Mouse (Mus musculus) heart, postnatal 14 days (tissue): ENCODE data around the gene Mapk1ip1. TPM values are rescaled to one million over a fixed set of nuclear protein-coding genes. Genes with fewer than 3 reads are reported as not detected.
A peak's percentile ranks its signal among the peaks of the same experiment; 100 is the strongest.

Experiments used
- DNase-seq, 2 experiments: peaks; one replicate each; pipeline ENCODE4 v3.0.0; 2021 to 2022
- intact Hi-C: fragments of 180-260 bp; cut with DNase I; formaldehyde crosslinking; loops from one replicate; pipeline ENCODE4 v1.15.1; 2025
- long read RNA-seq, 2 experiments: library from polyadenylated mRNA; stranded (forward); transcript quantifications; one replicate each; pipeline ENCODE4 v2.0.0; 2021
- total RNA-seq, 2 experiments: library from RNA; stranded (reverse); gene quantifications; 2 replicates each; pipeline ENCODE4 v1.2.3; 2021

Gene Mapk1ip1
- 10 to 100 TPM; 21.4 to 23.9 TPM for total RNA-seq
- long read RNA-seq, experiment 1, transcript Mapk1ip1-201 (2 exons, 1,502 nt) = major isoform, 21 of 24 reads
- long read RNA-seq, experiment 1, partial matches to known transcripts = 0 of 24 reads
- long read RNA-seq, experiment 1, other reads (novel, unspliced or antisense) = 1 of 24 reads
- long read RNA-seq, experiment 2, transcript Mapk1ip1-201 (2 exons, 1,502 nt) = major isoform, 21 of 25 reads
- long read RNA-seq, experiment 2, partial matches to known transcripts = 0 of 25 reads
- long read RNA-seq, experiment 2, other reads (novel, unspliced or antisense) = 4 of 25 reads

DNA sequence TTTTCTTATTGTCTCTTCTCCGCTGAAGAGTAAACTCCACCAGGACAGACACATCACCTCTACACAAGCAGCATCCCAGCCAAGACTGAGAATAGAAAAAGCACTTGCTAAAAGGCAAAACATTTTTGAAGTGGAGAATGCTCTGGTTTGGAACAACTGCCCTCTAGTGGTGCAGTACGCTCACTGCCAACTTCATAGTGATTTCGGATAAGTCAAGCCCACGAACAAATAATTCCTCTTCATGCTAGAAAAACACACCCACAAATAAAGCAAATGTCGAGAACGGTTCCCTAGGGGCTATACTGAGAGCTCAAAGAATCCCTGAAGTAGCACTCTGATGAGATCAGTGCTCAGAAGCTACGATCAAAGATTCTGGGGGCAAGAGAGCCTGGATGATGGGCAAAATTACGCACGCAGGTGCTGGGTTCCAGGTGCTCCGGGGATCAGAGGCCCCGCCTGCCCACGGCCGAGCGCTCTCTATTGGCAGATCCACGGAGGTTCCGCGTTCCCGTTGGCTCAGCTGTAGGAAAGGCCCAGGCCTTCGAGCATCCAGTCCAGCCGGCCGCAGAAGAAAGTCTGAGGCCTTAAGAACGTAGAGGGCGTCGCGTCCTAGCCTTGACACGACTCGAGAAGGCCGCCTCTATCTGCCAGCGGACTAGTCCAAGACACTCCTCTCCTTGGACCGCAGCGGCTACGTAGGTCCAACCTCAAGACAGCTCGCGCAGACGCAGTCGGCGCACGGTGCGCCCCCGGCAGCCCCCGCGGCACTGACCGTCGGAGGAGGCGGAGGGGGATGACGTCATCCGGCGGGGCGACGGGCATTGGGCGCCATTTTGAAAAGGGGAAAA lies at the start of gene Mapk1ip1, which contains the start of gene Ppp2r2d:
TSS of gene Mapk1ip1 (minus strand) at position 730 of the 848 bp plus-strand sequence.
TSS of gene Ppp2r2d (plus strand) at position 536 of the 848 bp plus-strand sequence.
- peak; percentile 98 to 99 for DNase-seq
- intact Hi-C loops = loop anchor here (5.0 kb wide), 1 partner anchor 62 kb away; the partner anchor contains the start of gene Bnip3

DNA sequence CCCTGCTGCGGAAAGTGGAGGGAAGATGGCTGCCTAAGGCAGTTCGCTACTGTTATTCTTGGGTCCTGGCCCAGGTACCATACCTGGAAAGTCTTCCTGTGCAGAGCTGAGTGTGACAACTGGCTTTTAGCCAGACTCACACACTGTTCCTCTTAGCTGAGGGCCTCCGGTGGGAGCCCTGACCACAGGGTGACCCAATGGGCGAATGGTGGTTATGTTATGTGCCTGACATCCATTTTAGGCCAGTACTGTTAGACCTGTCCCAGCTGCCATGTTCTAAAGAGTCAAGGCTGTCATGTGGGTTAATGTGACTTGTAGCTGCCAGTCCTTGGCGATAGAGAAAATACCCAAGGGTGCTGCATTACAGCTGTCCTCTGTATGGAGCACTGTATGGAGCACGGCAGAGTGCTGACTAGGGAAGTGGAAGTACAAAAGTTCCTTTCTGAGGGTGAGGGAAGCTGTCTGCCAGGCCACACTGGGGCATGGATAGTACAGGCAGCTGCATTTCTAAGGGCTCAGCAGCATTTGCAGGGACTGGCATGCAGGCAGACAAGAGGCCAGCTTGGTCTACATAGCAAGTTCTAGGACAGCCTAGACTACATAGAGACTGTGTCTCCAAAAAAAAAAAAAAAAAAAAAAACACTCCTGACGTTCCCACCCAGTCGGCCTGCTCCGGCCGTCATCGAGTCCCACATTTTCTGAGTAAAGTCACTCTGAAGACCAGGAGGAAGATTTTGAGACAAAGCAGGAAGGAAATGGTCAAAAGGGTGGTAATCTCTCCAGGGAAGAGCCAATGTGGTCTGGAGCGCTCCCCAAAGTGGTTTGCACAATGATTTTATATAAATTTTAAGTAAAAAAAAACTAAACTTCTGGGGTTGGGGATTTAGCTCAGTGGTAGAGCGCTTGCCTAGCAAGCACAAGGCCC lies 39.6 kb upstream of the Mapk1ip1 start:
- intact Hi-C loops = no loop called here
- no peak for DNase-seq

DNA sequence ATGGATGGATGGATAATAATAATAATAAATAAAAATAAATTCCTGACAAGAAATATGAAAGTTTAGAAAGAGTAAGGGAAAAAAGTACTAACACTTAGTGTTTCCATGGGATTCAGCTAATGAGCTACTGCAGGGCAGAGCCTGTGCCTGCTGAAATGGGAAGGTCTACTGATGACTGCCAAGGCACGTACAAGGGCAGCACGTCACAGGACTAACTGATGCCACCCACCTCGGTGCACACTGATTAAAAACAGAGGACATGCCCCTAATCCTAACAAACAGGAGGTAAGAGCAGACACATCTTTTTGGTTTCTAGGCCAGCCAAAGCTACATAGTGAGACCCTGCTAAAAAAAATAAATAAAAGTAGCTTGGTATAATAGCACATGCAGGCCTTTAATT lies 37.7 kb upstream of the Mapk1ip1 start:
- DNase-seq = no peak
- intact Hi-C loops = no loop called here

DNA sequence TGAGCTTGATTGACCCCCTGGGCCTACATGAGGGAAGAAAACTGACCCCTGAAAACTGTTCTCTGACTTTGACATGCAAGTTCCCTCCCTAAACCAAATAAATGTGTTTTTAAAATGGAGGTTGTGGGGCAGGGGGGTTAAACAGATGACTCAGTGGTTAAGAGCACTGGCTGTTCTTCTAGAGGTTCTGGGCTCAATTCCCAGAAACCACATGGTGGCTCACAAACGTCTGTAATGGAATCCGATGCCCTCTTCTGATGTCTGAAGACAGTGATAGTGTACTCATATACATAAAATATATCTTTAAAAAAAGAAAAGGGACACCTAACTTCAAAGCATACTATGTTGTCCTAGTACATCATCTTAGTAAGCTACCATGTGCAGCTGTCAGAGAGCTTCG lies 29.0 kb upstream of the Mapk1ip1 start:
- intact Hi-C loops = no loop called here
- DNase-seq = no peak

DNA sequence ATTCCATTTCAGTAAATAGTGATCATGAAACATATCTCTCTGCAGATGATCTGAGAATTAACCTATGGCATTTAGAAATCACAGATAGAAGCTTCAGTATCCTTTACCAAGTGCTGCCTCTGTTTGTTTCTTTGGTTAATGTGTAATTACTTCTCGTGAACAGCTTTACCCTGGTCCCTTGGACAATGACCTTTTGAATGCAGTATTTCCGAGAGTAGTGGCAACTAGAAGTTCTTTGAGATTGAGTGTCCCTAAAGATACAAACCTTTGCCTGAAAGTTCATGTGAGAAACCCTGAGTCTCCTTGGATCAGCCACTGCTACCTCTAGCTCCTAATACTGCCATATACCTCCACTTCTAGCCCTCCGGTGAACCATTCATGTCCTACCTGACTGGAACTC lies 26.9 kb upstream of the Mapk1ip1 start:
- intact Hi-C loops = no loop called here
- no peak for DNase-seq

DNA sequence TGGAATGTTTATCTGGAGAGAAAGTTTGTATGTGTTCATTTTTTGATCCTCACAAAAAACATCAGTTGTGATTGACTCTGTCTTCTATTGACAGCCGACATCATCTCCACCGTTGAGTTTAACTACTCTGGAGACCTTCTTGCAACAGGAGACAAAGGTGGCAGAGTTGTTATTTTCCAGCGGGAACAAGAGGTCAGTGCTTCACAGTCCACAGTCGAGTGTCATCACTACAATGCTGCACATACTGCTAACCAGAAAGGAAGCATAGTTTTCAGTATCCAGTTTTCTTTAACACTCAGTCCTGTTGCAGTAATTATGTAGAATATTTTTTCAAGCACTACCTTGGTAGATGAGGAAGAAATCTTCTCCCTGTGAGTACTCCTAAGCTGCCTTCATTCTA lies 22.2 kb upstream of the Mapk1ip1 start:
- DNase-seq = no peak
- intact Hi-C loops = no loop called here

DNA sequence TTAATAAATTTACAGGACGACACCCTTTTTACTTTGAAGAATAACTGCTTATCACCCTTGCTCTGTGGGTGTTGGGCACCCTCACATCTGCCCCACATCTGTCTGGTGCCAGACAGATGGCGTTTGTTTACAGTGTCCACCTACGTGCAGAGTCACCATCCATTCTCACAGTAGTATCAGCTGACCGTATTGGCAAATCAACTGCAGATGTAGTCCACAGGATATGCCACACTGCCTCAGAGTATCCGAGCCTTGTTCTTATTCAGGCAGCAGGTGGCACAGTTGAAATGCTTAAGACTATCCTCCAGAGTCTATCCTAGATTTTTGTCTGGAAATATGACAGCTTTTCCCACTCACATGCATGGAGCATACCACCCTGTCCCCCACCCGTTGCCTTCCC lies 21.2 kb upstream of the Mapk1ip1 start:
- DNase-seq = no peak
- intact Hi-C loops = no loop called here

DNA sequence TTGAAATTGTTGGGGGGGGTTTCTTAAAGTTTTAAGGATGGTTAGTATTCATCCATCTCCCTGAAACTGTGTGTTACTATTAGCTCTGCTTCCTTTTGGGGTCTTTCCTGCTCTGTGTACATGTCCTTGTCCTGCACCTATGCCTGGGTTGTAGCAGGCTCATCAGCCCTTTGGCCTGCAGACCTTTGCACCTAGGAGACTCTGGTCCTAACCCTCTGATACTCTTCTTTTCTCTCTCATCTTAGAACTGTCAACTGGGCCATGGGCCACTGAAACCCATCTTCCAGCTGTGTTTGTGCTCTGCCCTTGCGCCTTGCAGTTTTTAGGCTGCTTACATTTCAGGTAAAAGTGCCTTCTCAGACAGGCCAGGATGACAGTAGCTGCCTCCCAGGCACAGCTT lies 18.7 kb upstream of the Mapk1ip1 start:
- DNase-seq = no peak
- intact Hi-C loops = no loop called here

DNA sequence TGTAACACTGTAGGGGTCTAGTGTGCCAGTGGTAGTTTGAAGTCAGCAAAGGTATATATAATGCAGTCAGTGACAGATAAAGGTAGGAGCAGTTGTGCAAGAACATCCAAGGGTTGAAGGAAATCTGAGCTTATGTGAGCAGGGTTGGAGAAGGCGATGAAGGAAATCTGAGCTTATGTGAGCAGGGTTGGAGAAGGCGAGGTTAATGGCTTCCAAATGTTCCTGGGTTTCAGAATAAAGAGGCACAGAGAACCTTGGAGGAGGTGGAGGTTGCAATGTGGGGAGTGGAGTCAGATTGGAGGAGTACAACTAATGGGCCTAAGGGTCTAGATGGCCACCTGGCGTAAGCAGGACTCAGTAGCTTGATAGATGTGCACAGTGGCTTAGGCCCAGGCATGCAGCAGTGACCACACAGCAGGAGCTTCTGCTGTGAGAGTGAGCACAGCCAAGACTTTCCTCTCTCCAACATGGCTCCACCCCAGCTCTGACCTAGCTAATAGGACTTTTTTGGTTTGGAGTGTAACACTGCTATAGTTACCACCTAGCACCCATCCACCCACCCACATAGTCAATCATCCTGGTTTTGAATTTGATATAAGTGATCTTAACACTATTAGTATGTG lies 18.0 kb upstream of the Mapk1ip1 start:
- intact Hi-C loops = no loop called here
- DNase-seq = no peak

DNA sequence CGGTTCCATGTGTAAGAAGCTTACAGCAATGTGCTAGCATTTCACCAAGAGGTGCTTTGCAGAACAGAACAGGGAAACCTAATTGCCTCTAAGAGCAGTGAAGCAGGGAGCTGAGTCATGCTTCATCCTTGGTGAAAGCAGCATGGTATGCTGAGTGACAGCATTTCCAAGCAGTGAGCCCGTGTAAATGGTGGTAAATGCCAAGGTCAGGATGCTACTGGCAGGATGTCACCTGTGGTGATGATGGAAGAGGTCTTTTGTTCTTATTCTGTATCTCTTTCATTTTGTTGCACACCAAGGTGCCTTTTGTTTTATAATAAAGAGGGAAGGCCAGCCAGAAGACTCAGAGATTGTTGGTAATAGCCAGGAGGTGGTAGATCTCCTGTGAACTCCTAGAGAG lies 10.6 kb upstream of the Mapk1ip1 start:
- DNase-seq = no peak
- intact Hi-C loops = no loop called here

DNA sequence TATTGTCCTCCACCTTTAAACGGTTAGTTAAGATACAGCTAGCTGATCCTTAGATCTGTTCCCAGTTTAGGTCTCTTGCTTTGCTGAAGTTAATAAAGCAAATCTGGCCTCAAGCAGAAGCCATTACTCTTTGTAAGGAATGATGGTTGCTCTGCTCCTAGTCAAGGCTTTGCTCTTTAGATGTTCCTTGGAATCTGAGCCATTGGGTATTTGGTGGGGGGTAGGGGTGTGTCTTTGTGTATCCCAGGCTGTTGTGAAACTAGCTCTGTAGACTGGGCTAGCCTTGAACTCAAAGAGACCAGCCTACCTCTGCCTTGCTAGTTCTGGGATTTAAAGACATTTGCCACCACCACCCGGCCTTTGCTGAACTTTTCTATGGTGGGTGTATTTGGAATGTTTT lies 8.1 kb upstream of the Mapk1ip1 start:
- intact Hi-C loops = no loop called here
- no peak for DNase-seq

DNA sequence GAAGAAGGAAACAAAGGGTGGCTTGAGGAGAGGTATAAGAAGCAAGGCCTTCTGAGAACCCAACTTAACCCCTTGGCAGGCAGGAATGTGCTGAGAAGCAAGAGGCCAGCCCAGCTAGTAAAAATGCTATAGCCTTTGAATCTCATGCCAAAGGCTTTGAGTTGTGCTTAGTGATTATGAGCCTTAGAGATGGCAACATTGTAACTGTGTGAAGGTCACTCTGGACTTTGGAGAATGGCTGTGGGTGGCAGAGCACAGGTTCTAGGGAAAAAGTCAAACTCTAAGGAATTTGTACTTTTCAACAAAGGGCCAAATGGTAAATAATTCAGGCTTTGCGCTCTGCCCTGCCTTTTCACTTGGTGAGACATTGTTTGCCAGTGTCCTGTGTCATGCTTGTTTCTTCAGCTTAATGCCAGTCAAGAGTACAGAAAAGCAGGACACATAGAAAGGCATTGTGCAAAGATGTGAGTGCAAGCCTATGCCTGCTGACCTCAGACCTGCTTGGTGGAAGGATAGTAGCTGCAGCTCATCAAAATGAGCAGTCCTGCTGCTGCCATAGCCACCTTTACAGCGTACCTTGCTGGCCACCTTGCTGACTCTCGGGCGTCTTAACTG lies 7.5 kb upstream of the Mapk1ip1 start:
- DNase-seq = no peak
- intact Hi-C loops = no loop called here

DNA sequence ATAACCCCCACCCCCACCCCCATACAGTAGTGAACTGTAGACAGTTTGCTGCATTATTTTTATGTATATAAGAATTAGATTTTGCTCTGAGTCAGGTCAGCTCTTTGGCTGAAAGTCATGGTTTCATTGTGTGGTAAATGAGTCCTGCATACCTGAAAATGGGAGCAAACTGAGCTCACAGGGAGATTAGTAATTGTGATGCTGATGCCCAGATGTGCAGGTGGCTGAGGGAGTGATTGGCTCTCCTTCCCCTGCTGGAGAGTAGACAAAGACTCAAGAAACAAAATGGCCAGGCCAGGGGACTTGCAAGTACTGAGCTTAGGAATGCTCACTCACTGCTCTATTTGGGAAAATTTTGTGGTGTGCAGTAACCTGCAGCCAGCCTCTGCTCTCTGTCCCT lies 4.0 kb upstream of the Mapk1ip1 start:
- intact Hi-C loops = no loop called here
- no peak for DNase-seq

DNA sequence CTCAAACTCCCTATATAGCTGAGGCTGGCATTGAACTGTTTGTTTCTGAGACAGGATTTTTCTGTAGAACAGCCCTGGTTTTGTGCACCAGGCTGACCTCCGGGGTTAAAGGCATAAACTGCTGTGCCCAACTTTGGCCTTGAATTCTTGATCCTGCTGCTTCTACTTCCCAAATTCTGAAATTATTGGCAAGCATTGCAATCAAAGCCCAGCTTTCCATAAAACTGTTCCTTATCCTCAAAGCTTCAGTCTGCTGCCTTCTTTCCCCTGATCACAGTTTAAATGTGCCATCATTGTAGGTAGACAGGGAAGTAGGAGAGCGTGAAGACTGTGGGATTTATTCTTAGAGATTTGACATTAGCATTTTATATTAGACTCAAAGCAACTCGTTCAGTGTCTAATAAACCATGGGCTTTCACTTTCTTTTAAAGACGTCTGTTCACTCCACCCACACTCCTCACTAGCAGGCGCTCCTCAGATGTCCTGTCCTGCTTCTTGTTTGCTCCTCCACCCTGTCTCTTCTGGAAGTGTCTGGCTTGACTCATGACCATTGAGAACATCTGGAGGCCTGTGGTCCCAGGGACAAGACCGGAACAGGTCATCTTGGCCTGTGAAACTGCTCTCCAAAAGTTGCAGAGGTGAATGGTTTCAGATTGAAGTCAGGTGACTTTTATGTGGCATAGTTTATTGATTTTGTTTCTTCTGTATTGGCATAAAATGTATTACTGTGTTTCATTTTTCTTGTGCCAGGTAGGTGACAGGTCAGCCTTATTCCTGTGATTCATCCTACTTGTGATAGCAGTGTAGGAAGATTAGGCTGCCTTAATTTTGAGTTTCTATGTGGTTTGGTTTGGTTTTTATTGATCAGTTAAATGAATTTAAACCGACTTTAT lies 2.2 kb upstream of the Mapk1ip1 start:
- intact Hi-C loops = loop anchor here (5.0 kb wide), 1 partner anchor 59 kb away; the partner anchor contains the start of gene Bnip3
- no peak for DNase-seq

DNA sequence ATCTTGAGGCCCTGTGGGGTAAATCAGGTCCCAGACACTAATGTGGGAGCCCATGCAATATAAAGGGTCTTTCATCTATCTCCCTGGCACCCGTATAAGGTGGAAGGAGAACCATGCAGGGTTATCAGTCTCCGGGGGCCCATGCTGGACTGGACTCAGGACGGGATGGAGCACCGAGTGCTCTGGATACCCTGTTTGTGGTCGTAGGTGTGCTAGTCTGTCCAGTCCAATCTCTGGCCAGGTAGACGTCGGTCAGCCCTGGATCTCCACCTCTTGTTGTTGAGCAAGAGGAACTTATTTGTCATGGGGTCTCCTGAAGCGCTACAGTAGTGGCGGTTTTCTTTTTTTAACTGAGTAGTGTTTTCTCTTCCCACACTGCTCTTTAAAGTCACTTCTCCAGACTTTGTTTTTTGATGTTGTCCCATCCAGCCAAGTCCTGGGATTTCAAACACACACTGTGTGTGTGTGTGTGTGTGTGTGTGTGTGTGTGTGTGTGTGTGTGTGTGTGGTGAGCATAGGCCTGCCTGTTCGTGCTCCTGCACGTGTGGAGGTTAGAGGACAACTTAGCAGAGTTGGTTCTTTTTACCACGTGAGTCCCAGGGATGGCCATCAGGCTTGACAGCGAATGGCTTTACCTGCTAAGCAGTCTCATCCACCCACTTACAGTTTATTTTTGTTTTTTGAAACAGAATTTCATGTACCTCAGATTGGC lies 1.4 kb upstream of the Mapk1ip1 start:
- no peak for DNase-seq
- intact Hi-C loops = loop anchor here (5.0 kb wide), 1 partner anchor 60 kb away; the partner anchor contains the start of gene Bnip3

DNA sequence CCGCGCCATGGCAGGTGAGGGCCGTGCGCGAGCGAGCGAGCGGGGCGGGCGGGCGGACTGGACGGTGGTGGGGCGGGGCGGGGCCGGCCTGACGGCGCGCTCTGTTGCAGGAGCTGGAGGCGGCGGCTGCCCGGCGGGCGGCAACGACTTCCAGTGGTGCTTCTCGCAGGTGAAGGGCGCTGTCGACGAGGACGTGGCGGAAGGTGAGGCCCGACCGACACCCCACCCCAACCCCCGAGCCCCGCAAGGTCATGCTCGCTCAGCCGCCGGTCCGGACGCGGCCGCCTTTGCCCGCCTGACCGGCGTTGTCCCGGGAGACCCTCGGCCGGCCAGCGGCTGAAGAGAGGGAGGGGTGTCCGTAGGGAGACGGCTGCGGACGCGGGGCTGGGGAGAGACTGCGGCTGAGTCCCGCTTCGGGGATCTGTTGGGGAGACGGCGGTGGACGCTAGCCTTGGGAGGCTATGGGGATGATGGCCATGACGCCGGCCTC lies 474 bp upstream of the Mapk1ip1 start:
- intact Hi-C loops = loop anchor here (5.0 kb wide), 1 partner anchor 61 kb away; the partner anchor contains the start of gene Bnip3
- DNase-seq = no peak

DNA sequence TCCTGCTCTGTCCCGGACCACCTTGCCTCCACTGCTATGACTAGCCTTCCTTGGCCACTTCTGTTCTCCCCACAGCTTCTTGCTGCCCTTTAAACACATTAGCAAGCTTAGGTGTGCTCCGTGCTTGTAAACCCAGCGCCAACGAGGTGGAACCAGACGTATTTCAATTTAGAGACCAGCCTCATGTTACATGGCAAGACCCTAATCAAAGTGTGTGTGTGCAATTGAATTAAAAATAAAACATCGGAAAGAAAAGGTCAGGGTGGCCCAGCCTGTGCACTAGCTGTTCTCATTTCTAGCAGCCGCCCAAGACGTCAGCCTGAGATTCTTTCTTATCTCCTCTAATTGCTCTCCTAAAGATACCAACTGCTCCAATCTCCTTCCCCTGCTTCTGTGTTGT lies 962 bp downstream of the Mapk1ip1 start:
- intact Hi-C loops = loop anchor here (5.0 kb wide), 1 partner anchor 62 kb away; the partner anchor contains the start of gene Bnip3
- DNase-seq = no peak

DNA sequence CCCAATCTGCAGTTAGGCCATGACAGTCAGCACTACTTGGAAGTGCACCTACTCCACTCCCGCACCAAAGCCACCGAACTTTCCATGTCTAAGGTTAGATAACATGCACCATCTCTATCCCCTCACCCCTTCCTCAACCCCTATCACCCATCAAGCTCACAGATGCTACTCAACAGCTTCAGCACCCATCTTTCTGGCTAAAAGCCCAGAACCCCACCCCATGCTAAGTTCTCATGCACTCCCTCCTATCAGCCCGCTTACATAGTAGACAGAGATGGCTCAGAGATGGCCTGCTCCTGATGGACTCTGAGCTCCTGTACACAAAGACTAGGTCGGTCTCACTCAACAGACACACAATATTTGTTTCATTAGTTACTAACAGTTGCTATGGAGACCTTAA lies 2.7 kb downstream of the Mapk1ip1 start:
- intact Hi-C loops = no loop called here
- no peak for DNase-seq
